Mouse (Mus musculus) frontal cortex, adult (tissue): ENCODE data around the gene Erg.

Source experiments
- ATAC-seq: cut with Nextera tagmentation; 2 replicates; pipeline ENCODE4 v1.9.2; 2017; ENCODE audit warnings: mild to moderate bottlenecking, moderate library complexity, mixed read lengths; ENCODE audit not compliant: low TSS enrichment

Erg gene

GRCm38 (mm10) chr16:95487606-95488351 is 98.6 kb downstream of the Erg start:
- no peak for ATAC-seq

GRCm38 (mm10) chr16:95481176-95481575 is 105.2 kb downstream of the Erg start:
- peak; percentile 96 for ATAC-seq

- ATAC-seq = no peak
Observed at GRCm38 (mm10) chr16:95478558-95478957, 107.8 kb downstream of the Erg start.

- ATAC-seq = no peak
Observed at GRCm38 (mm10) chr16:95475041-95475440, 111.4 kb downstream of the Erg start.

- ATAC-seq = no peak
Observed at GRCm38 (mm10) chr16:95473946-95474345, 112.4 kb downstream of the Erg start.

GRCm38 (mm10) chr16:95472771-95473170 is 113.6 kb downstream of the Erg start:
- no peak for ATAC-seq

- ATAC-seq = no peak
Observed at GRCm38 (mm10) chr16:95469262-95470139, 116.9 kb downstream of the Erg start.

GRCm38 (mm10) chr16:95467893-95468292 is 118.5 kb downstream of the Erg start:
- ATAC-seq = no peak

GRCm38 (mm10) chr16:95466548-95466947 is 119.8 kb downstream of the Erg start:
- no peak for ATAC-seq

- no peak for ATAC-seq
Observed at GRCm38 (mm10) chr16:95464609-95465008, 121.8 kb downstream of the Erg start.

- ATAC-seq = no peak
Observed at GRCm38 (mm10) chr16:95463796-95464195, 122.6 kb downstream of the Erg start.

GRCm38 (mm10) chr16:95461941-95462340 is 124.5 kb downstream of the Erg start:
- no peak for ATAC-seq

- ATAC-seq = no peak
Observed at GRCm38 (mm10) chr16:95460336-95460735, 126.1 kb downstream of the Erg start.

GRCm38 (mm10) chr16:95459325-95459691 is 127.1 kb downstream of the Erg start:
- ATAC-seq = no peak

GRCm38 (mm10) chr16:95458590-95459324 is 127.6 kb downstream of the Erg start:
- ATAC-seq = no peak

- ATAC-seq = no peak
Observed at GRCm38 (mm10) chr16:95457006-95457405, 129.4 kb downstream of the Erg start.

GRCm38 (mm10) chr16:95455896-95456295 is 130.5 kb downstream of the Erg start:
- no peak for ATAC-seq

- no peak for ATAC-seq
Observed at GRCm38 (mm10) chr16:95455461-95455860, 130.9 kb downstream of the Erg start.

GRCm38 (mm10) chr16:95452411-95452810 is 134.0 kb downstream of the Erg start:
- no peak for ATAC-seq

GRCm38 (mm10) chr16:95449361-95449725 is 137.1 kb downstream of the Erg start:
- ATAC-seq = no peak

- ATAC-seq = no peak
Observed at GRCm38 (mm10) chr16:95448643-95449360, 137.6 kb downstream of the Erg start.

GRCm38 (mm10) chr16:95447896-95448295 is 138.5 kb downstream of the Erg start:
- no peak for ATAC-seq
